Mouse (Mus musculus) stomach, embryonic 14.5 days (tissue): ENCODE data around the gene Rps6kc1. TPM values are rescaled to one million over a fixed set of nuclear protein-coding genes. Genes with fewer than 3 reads are reported as not detected.
"Not testable (repeated sequence)": the region's sequence is repeated elsewhere in the genome, so short reads cannot be mapped to it uniquely, and the experiment has no call there.

Source experiments
- ATAC-seq: fragments of 200-750 bp; cut with Nextera tagmentation; 2 replicates; pipeline ENCODE4 v1.8.0; 2017; ENCODE audit warnings: low read depth, moderate TSS enrichment; ENCODE audit not compliant: insufficient number of reproducible peaks, insufficient read depth, low FRiP score
- H3K27ac ChIP-seq: fragments of 300-500 bp; sonication (generic); 2 replicates; pipeline ENCODE4 v1.5.1; 2014; ENCODE audit warnings: mild to moderate bottlenecking, low read length, moderate library complexity, mixed read lengths
- H3K27me3 ChIP-seq: fragments of 300-500 bp; sonication (generic); 2 replicates; pipeline ENCODE4 v1.6.1; 2014; ENCODE audit warnings: low read length, control low read depth, mixed read lengths; ENCODE audit not compliant: control insufficient read depth, insufficient read depth
- H3K36me3 ChIP-seq: fragments of 300-500 bp; sonication (generic); 2 replicates; pipeline ENCODE4 v1.6.1; 2014; ENCODE audit warnings: mild to moderate bottlenecking, control low read depth, low read length, moderate library complexity, mixed read lengths; ENCODE audit not compliant: control insufficient read depth, insufficient read depth
- H3K4me1 ChIP-seq: fragments of 300-500 bp; sonication (generic); 2 replicates; pipeline ENCODE4 v1.6.1; 2014; ENCODE audit warnings: low read length, control low read depth, mixed read lengths; ENCODE audit not compliant: control insufficient read depth, insufficient read depth
- H3K4me2 ChIP-seq: fragments of 300-500 bp; sonication (generic); replicated peaks from 2 replicates; pipeline ENCODE4 v1.6.1; 2014; ENCODE audit warnings: low read depth, low read length, control low read depth
- H3K4me3 ChIP-seq: fragments of 300-500 bp; sonication (generic); 2 replicates; pipeline ENCODE4 v1.5.1; 2014; ENCODE audit warnings: low read depth, low read length, control low read depth
- H3K9ac ChIP-seq: fragments of 300-500 bp; sonication (generic); replicated peaks from 2 replicates; pipeline ENCODE4 v1.6.1; 2014; ENCODE audit warnings: low read depth, mild to moderate bottlenecking, control low read depth, low read length, moderate library complexity, mixed read lengths
- H3K9me3 ChIP-seq: fragments of 300-500 bp; sonication (generic); 2 replicates; pipeline ENCODE4 v1.6.1; 2016; ENCODE audit warnings: low read depth, low read length, control low read depth; ENCODE audit not compliant: control insufficient read depth
- WGBS: fragments of 180-500 bp; shearing (Covaris S2); extraction: QIAGEN DNeasy Blood & Tissue Kit; methylation state at CpG from one replicate; pipeline ENCODE4 v1.1.7; 2014; 5-methylcytosine and 5-hydroxymethylcytosine counted together
- polyA plus RNA-seq: library from polyadenylated mRNA; unstranded; fragments of >200 nt; fragmentation: Nextera tagmentation; extraction: Ambion mirVana; gene quantifications from 2 replicates; pipeline ENCODE4 v1.2.1, GENCODE M21; 2014

Gene Rps6kc1
- polyA plus RNA-seq, 1 experiment from 2014 or later = 16.1 TPM

DNA sequence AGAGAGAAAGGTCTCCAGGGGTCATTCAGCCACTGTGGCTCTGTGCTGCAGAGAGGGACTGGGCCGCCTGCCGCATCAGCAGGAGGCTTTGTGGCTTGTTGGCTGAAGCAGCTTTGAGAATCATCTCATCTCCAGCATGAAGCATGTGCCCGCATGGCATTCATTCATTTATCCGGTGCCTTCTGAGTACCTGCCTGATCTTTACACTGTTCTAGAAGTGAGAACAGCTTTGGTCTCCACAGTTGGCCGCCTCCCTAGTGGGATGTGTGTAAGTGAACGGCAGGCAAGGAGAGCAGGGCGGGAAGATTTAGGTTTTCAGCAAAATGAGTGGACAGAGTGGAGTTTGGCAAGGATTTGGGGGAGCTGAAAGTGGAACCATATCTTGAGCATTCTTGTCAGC lies 28.2 kb upstream of the Rps6kc1 start:
- no peak for ATAC-seq
- Histone ChIP-seq H3K4me1 (no peaks in the 10 kb centered on the region), H3K27me3 (no peaks in the 10 kb centered on the region), H3K4me3 (no peak overlapping the region), H3K27ac (no peak overlapping the region), H3K4me2 (no peak overlapping the region), H3K36me3 (peaks cover 67% of the 10 kb centered on the region), H3K9ac (no peak overlapping the region), H3K9me3 (no peaks in the 10 kb centered on the region)
- 94% methylated on average over 7 of the region's 7 CpGs for WGBS

DNA sequence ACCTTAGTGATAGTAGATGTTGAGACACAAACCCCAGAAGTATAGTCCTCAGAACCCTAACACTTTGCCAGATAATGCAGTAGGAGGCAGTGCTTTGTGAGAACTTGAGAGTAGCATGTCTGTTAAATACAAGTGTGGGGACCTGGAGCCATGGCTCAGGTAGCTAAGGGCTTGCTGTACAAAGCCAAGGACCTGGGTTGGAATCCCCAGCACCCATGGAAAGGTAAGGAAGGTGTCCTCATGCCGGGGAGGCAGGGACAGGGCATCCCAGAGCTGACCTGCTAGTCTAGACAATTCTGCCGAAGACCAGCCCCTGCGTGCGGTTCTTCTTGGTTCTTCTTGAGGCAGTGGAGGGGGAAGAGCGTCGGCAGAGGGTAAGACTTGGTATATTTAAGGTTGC lies 18.6 kb upstream of the Rps6kc1 start:
- peak overlapping the region; percentile 8; the same call in 1 of the 2 replicates for H3K4me2 ChIP-seq
- H3K27ac ChIP-seq = peak overlapping the region; percentile 16; the same call in 1 of the 2 replicates
- H3K36me3 ChIP-seq = peaks cover 12% of the 10 kb centered on the region
- WGBS = 58% methylated on average over 6 of the region's 6 CpGs
- no peak overlapping the region for H3K9ac ChIP-seq
- peaks cover 11% of the 10 kb centered on the region; the same call in 1 of the 2 replicates for H3K4me1 ChIP-seq
- no peak for ATAC-seq
- H3K27me3 ChIP-seq = no peaks in the 10 kb centered on the region
- H3K9me3 ChIP-seq = no peaks in the 10 kb centered on the region
- no peak overlapping the region for H3K4me3 ChIP-seq

DNA sequence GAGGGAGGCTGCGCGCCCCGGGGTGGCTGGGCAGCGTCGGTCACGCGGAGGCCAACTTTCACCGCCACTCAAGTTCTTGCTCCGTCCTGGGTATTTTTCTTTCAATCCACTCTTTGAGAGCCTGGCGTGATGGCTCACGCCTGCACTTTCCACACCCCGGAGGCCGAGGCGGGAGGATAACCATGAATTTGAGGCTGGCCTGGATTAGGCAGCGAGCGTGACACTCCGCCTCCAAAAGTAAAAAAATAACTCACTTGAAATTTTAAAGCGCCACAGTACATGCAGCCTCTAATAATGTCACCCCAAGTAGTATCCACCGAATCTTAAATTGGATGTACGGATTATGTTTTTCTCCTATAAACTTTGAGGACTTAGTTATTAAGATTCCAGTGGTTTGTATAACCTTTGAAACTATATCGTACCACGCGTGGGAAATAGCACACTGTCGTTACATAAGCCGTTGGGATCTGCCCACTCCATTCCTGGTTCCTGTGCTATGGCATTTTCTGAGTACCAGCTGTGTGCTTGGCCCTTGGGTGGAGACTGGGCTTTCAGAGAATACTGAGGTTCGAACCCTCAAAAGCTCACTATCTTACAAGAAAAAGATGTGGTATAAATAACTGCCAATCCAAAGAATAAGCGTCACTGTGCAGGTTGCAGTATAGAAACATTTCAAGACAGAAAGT lies 17.6 kb upstream of the Rps6kc1 start:
- Histone ChIP-seq H3K4me3 (peak overlapping the region; percentile 67), H3K4me2 (peak overlapping the region; percentile 47), H3K9ac (peak overlapping the region; percentile 85), H3K9me3 (no peaks in the 10 kb centered on the region), H3K27ac (peak overlapping the region; percentile 98), H3K4me1 (peaks cover 11% of the 10 kb centered on the region; the same call in 1 of the 2 replicates), H3K27me3 (no peaks in the 10 kb centered on the region), H3K36me3 (peaks cover 6% of the 10 kb centered on the region; the same call in 1 of the 2 replicates)
- 0 out of 2 replicates have a peak, but pooled peaks have one; percentile 3 for ATAC-seq
- WGBS = 5% methylated on average over 27 of the region's 27 CpGs

DNA sequence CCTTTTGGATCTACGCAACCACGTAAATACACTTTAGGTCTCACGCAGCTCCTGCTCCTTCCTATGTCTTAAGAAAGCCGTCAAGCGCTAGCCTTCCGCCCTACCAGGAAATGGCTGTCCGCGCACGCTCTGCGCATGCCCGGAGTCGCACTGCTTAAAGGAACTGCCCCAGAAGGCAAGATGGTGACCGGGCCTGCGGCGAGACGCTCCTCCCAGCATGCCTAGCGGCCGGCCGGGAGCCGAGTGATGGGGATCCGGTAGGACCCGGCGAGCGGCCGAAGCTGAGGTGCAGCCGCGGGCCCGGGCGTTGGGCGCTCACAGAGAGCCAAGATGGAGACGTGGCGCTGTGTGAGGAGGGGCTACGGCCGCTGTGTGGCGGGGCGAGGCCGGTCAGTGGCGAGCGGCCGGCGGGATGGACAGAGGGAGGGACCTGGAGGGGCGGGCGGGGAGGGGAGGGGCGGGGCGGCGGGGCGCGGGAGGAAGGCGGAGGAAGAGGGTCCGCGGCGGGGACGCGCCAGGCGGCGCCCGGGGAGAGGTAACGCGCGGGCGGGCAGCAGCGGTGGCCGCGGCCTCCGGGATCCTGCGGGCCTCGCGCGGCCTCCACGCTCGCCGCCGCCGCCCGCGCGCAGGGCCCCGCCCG lies 16.9 kb upstream of the Rps6kc1 start:
- no peaks in the 10 kb centered on the region for H3K27me3 ChIP-seq
- H3K4me2 ChIP-seq = peak overlapping the region; percentile 47
- under 1% methylated on average over 50 of the region's 79 CpGs for WGBS
- peak; percentile 97 for ATAC-seq
- H3K4me1 ChIP-seq = peaks cover 11% of the 10 kb centered on the region; the same call in 1 of the 2 replicates
- H3K9me3 ChIP-seq = no peaks in the 10 kb centered on the region
- H3K9ac ChIP-seq = peak overlapping the region; percentile 85
- peak overlapping the region; percentile 67 for H3K4me3 ChIP-seq
- H3K27ac ChIP-seq = peak overlapping the region; percentile 98
- H3K36me3 ChIP-seq = no peaks in the 10 kb centered on the region

DNA sequence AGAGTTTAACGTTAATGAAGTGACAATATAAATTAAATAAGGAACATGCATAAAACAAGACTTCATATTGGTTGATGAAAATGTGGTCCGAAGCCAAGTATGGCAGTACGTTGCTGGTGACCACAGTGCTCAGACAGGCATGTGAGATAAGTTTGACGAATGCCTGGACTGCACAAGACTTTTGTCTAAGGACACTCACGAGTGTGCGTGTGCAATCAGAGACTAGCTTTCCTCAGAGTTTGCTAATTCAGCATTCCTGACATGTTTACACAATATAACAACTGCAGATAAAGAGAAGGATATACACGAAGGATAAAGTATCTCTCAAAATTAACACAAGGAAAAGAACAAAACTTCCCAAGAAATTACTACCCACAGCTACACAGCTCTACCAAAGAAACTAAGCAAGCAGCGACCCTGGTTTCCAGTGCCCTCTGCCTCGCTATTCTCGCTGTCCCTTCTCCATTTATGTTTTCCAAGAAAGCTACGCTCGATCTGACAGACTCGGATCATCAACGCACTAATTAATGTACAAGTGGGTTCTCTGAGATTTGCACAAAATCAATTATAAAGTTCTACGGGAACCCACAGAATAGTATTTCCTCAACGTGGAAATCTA lies 16.3 kb upstream of the Rps6kc1 start:
- 8% methylated on average over 16 of the region's 16 CpGs for whole genome bisulfite sequencing

DNA sequence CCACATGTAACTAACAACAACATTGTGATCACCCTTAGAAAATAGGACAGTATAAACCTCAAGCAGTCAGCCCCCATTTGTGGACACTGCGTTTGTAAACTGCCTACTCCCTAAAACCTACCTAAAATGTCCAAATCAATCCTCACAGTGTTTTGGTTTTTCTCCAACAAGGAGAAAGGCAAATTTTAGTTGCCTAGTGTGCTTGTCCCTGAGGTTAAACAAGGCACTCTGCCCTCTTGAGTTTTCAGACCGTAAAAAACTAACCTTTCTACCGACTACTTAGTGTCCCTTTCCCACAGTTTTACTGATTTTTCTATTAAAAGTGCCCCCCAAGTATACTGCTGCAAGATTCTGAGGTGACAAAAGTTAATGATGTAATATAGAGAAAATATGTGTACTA lies 15.7 kb upstream of the Rps6kc1 start:
- peak overlapping the region; percentile 67; the same call in 1 of the 2 replicates for H3K4me3 ChIP-seq
- 84% methylated on average over 3 of the region's 3 CpGs for WGBS
- H3K27me3 ChIP-seq = no peaks in the 10 kb centered on the region
- H3K9ac ChIP-seq = no peak overlapping the region
- ATAC-seq = no peak
- H3K9me3 ChIP-seq = no peaks in the 10 kb centered on the region
- no peak overlapping the region for H3K27ac ChIP-seq
- peaks cover 11% of the 10 kb centered on the region; the same call in 1 of the 2 replicates for H3K4me1 ChIP-seq
- peak overlapping the region; percentile 47 for H3K4me2 ChIP-seq
- H3K36me3 ChIP-seq = no peaks in the 10 kb centered on the region

More for the DNA sequence above, 16.3 kb upstream of the Rps6kc1 start:
- no peaks in the 10 kb centered on the region for H3K27me3 ChIP-seq
- peaks cover 11% of the 10 kb centered on the region; the same call in 1 of the 2 replicates for H3K4me1 ChIP-seq
- no peaks in the 10 kb centered on the region for H3K9me3 ChIP-seq
- H3K9ac ChIP-seq = peak overlapping the region; percentile 85
- peak overlapping the region; percentile 98 for H3K27ac ChIP-seq
- peak overlapping the region; percentile 67 for H3K4me3 ChIP-seq
- ATAC-seq = 0 out of 2 replicates have a peak, but pooled peaks have one; percentile 3
- H3K4me2 ChIP-seq = peak overlapping the region; percentile 47
- no peaks in the 10 kb centered on the region for H3K36me3 ChIP-seq

DNA sequence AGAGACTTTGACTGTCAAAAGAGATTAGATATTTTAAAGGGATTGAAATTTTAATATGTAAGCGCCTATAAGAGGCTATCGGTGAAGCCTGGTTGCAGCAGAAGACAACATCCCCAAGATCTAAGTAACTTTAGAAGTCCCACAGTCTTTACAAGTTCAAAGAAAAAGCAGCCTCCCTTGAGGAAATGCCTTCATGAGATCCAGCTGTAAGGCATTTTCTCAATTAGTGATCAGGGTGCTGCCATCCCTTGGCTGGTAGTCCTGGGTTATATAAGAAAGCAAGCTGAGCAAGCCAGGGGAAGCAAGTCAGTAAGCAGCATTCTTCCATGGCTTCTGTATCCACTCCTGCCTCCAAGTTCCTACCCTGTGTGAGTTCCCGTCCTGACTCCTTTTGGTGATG lies 13.2 kb upstream of the Rps6kc1 start, which contains the start of gene Angel2:
TSS of gene Angel2 (plus strand) at position 301 of the 400 bp plus-strand sequence.
- H3K4me1 ChIP-seq, H3K4me3 ChIP-seq, ATAC-seq, H3K9ac ChIP-seq, H3K36me3 ChIP-seq, H3K9me3 ChIP-seq, H3K4me2 ChIP-seq, H3K27ac ChIP-seq, H3K27me3 ChIP-seq: not testable (repeated sequence)
- WGBS = 78% methylated on average over 3 of the region's 3 CpGs

DNA sequence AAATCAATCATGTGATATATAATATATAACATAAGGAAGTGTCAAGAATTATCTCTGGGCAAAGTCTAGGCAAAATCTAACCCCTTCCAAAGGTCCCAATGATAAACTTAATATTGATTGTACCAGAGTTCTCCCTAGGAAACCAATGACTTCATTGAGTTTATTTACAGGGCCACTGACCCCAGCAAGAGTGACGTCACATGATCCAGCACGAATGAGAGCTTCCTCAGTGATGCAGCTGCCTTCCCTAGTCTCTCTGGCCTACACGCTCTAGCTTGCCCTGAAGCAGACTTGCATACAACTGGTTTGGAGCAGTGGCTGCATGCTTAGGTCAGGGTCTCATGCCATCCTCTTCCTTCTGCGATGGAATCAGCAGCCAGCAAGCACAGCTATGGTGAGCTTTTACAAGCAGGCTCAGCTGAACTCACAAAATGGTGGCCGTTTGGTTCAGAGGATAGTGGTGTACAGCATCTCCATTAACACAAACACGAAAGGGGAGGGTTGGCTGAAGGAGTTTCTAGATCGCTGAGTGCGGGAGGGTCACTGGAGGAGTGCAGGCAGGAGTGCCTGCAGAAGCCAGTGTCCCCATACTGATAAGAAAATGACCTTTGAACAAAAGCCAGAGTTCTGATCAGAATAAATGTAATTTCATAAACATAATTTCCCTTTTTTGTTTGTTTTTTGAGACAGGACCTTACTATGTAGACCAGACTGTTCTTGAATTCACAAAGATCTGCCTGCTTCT lies 8.3 kb upstream of the Rps6kc1 start:
- H3K4me3 ChIP-seq = no peak overlapping the region
- no peak for ATAC-seq
- H3K9ac ChIP-seq = no peak overlapping the region
- H3K36me3 ChIP-seq = no peaks in the 10 kb centered on the region
- no peaks in the 10 kb centered on the region for H3K9me3 ChIP-seq
- H3K27me3 ChIP-seq = no peaks in the 10 kb centered on the region
- H3K4me2 ChIP-seq = no peak overlapping the region
- no peak overlapping the region for H3K27ac ChIP-seq
- 70% methylated on average over 8 of the region's 8 CpGs for WGBS
- no peaks in the 10 kb centered on the region for H3K4me1 ChIP-seq
